Mouse (Mus musculus): Measurements from ENCODE around the gene Senp3.
A peak's percentile ranks its signal among the peaks of the same experiment; 100 is the strongest.

DNA sequence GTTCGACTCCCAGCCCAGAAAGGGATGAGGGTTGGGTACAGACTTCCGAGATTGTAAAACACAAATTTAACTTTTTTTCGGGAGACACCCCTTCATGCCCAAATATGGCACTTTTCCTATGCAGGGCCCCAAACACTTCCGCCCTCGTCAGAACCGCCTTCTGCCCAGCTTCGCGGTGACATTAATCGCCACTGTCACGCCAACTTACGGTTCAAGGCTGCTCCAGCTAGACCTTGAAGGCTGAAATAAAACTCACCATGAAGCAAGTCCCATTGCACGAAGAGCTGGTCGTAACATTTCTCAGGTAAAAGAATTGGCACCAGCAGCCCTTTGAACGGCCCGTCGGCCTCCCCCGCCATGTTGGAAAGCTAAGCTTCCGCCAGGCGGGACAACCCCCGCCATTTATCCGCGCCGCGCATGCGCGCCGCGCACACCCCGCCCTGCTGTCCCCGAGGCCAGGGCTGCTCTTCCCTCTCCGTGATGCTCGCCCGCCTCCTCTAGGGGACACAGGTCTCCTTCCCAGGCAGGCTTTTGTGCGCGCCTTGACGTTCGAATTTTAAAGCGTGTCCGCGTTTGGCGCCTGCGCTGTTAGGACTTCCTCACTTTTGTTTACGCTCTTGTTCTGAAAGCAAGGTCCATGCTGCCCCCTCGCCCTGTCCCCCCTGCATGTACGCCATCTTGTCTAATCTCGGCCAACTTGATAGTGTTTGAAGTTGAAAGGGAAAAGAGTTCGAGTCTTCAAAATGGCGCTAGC lies 19.5 kb downstream of the Senp3 start, which contains the start of gene Mpdu1:
- TF ChIP-seq CTCF (IDR thresholded peaks at IDR 0.05; ENCODE audit: extremely low read depth, insufficient read length, insufficient replicate concordance, low read depth, low read length) (no peak), POLR2A (IDR thresholded peaks at IDR 0.05; ENCODE audit: low read depth, low read length) (peak; percentile 95)
